ENCODE assay signal across 30 mouse cellular contexts in the genomic region with DNA sequence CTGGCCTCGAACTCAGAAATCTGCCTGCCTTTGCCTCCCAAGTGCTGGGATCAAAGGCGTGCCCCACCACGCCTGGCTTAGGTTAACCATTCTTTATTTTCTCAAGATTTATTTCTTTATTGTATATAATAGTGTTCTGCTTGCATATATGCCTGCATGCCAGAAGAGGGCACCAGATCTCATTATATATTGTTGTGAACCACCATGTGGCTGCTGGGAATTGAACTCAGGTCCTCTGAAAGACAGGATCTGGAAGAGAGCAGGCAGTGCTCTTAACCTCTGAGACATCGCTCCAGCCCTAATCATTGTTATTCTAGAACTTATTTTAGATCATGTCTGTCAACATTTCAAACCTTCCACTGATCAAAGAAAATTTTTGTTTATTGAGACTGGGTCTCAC. TPM values are rescaled to one million over a fixed set of nuclear protein-coding genes. Genes with fewer than 3 reads are reported as not detected.
A peak's percentile ranks its signal among the peaks of the same experiment; 100 is the strongest.
DNase-seq lines count a peak whose midpoint lies in the region; ATAC-seq and TF ChIP-seq lines count a peak whose summit lies in the region.
"Had no signal": no experiment of that assay in that cellular context is flagged by ENCODE, and none has a peak within 500 bp of the region (broad histone marks: within the 10 kb centered on the region; RNA-seq: fewer than 3 reads in every experiment).

No protein-coding gene starts in this region.

- TF ChIP-seq CTCF in hindbrain, postnatal 0 days (IDR thresholded peaks at IDR 0.05; ENCODE audit: low read depth), result 0 out of 2 replicates have a peak, but pooled peaks have one; percentile 12
- peak; percentile 51 to 70 (median 60) for TF ChIP-seq CTCF in MEL (IDR thresholded peaks at IDR 0.05 in 2 of 3, conservative IDR thresholded peaks at IDR 0.05 in 1 of 3; ENCODE audit: control insufficient read depth in 1 of 3, insufficient read depth in 1 of 3, low read depth in 2 of 3, low read length in 3 of 3, poor library complexity in 1 of 3, severe bottlenecking in 1 of 3)

- H3K9ac ChIP-seq in hindbrain, postnatal 0 days (replicated peaks; ENCODE audit: low read length), result no peak overlapping the region
- H3K9ac ChIP-seq in hindbrain, embryonic 11.5 days (ENCODE audit: low read depth, low read length), result no peak overlapping the region
- H3K9ac ChIP-seq in liver, embryonic 15.5 days, result no peak overlapping the region
- H3K9ac ChIP-seq in MEL (ENCODE audit: control insufficient read depth, low read depth, low read length, poor library complexity, severe bottlenecking), result no peak overlapping the region
- H3K9ac ChIP-seq: forebrain, postnatal 0 days; limb, embryonic 15.5 days; liver, embryonic 14.5 days had no signal

- TF ChIP-seq RAD21 in MEL (IDR thresholded peaks at IDR 0.05; ENCODE audit: low read depth, low read length), result peak; percentile 59

- no peak for TF ChIP-seq POLR2A in MEL (IDR thresholded peaks at IDR 0.05; ENCODE audit: control insufficient read depth in 1 of 2, insufficient read depth in 1 of 2, low read depth in 1 of 2, low read length in 2 of 2, poor library complexity in 1 of 2)

- H3K4me1 ChIP-seq in hindbrain, postnatal 0 days (ENCODE audit: insufficient read depth, low read length), result peaks cover 7% of the 10 kb centered on the region; the same call in 1 of the 2 replicates
- H3K4me1 ChIP-seq in hindbrain, embryonic 11.5 days (replicated peaks; ENCODE audit: control insufficient read depth, insufficient read depth, low read length), result peaks cover 5% of the 10 kb centered on the region
- H3K4me1 ChIP-seq in liver, embryonic 15.5 days (replicated peaks), result peaks cover 68% of the 10 kb centered on the region
- H3K4me1 ChIP-seq in MEL (ENCODE audit: control insufficient read depth in 1 of 2, insufficient read depth in 2 of 2, low read length in 2 of 2), result peaks cover 18 to 26% of the 10 kb centered on the region in 2 experiments

- WGBS in hindbrain, postnatal 0 days, result 90% methylated on average over 4 of the region's 4 CpGs
- 93% methylated on average over 4 of the region's 4 CpGs for WGBS in hindbrain, embryonic 11.5 days
- 91% methylated on average over 4 of the region's 4 CpGs for WGBS in liver, embryonic 15.5 days (ENCODE audit: insufficient replicate concordance)

- no peak overlapping the region for H3K4me2 ChIP-seq in hindbrain, postnatal 0 days (ENCODE audit: low read depth, low read length)
- no peak overlapping the region for H3K4me2 ChIP-seq in hindbrain, embryonic 11.5 days (replicated peaks; ENCODE audit: low read depth, low read length)
- H3K4me2 ChIP-seq in liver, embryonic 15.5 days, result no peak overlapping the region

- DNase-seq in hindbrain, postnatal 0 days (ENCODE audit: low spot score), result no peak
- no peak for DNase-seq in hindbrain, embryonic 11.5 days (ENCODE audit: low spot score)
- no peak for DNase-seq in liver
- peak; percentile 76 for DNase-seq in MEL (ENCODE audit: low read depth, low spot score)
- peak; percentile 41 for DNase-seq in induced T-regulatory cell, adult 2 months (ENCODE audit: low read depth)
- no peak for DNase-seq in cerebellum, adult 9-11 months
- DNase-seq: adrenal gland, postnatal 36 days; cerebellum, adult 18-20 months; cerebellum, postnatal 14 days; forebrain, postnatal 0 days; gastrocnemius, postnatal 25 days; heart, adult 11 months; heart, postnatal 4 days; kidney, adult 8-10 months; kidney, postnatal 14 days; left cerebral cortex, postnatal 4 days; lung, postnatal 36 days; right cerebral cortex, postnatal 4 days; thymus, postnatal 14 days had no signal

- H3K9me3 ChIP-seq in hindbrain, postnatal 0 days (ENCODE audit: low read length), result no peaks in the 10 kb centered on the region
- no peaks in the 10 kb centered on the region for H3K9me3 ChIP-seq in hindbrain, embryonic 11.5 days (ENCODE audit: control insufficient read depth, low read length)
- no peaks in the 10 kb centered on the region for H3K9me3 ChIP-seq in liver, embryonic 15.5 days (replicated peaks)
- no peaks in the 10 kb centered on the region for H3K9me3 ChIP-seq in MEL (replicated peaks; ENCODE audit: insufficient read depth, low read length)
- H3K9me3 ChIP-seq: G1E; limb, embryonic 15.5 days; lung, embryonic 15.5 days; midbrain, embryonic 12.5 days; neural tube, embryonic 13.5 days had no signal

- no peak overlapping the region for H3K27ac ChIP-seq in hindbrain, postnatal 0 days
- H3K27ac ChIP-seq in hindbrain, embryonic 11.5 days (ENCODE audit: low read depth, low read length), result no peak overlapping the region
- 0 out of 2 replicates have a peak overlapping the region, but pooled peaks have one; percentile 5 for H3K27ac ChIP-seq in liver, embryonic 15.5 days (replicated peaks)
- no peak overlapping the region for H3K27ac ChIP-seq in MEL (ENCODE audit: control insufficient read depth, low read depth, low read length)
- H3K27ac ChIP-seq: hindbrain, embryonic 14.5 days; limb, embryonic 15.5 days; liver, embryonic 14.5 days; lung, embryonic 15.5 days had no signal

- no peak for ATAC-seq in hindbrain, postnatal 0 days
- no peak for ATAC-seq in hindbrain, embryonic 11.5 days (ENCODE audit: low FRiP score)
- no peak for ATAC-seq in liver, embryonic 15.5 days (ENCODE audit: insufficient read depth)

- peaks cover 22% of the 10 kb centered on the region for H3K79me2 ChIP-seq in MEL (ENCODE audit: control insufficient read depth, insufficient read depth, low read length, poor library complexity)

- H3K36me3 ChIP-seq in hindbrain, postnatal 0 days (ENCODE audit: insufficient read depth, low read length), result no peaks in the 10 kb centered on the region
- H3K36me3 ChIP-seq in hindbrain, embryonic 11.5 days (ENCODE audit: control insufficient read depth, insufficient read depth, low read length), result no peaks in the 10 kb centered on the region
- H3K36me3 ChIP-seq in liver, embryonic 15.5 days (replicated peaks), result no peaks in the 10 kb centered on the region
- H3K36me3 ChIP-seq in MEL (ENCODE audit: control insufficient read depth in 1 of 2, insufficient read depth in 2 of 2, low read length in 2 of 2), result peaks cover 0 to 22% of the 10 kb centered on the region in 2 experiments; a peak in 2 of 4 replicates
- H3K36me3 ChIP-seq: limb, embryonic 15.5 days; lung, embryonic 15.5 days; neural tube, embryonic 13.5 days had no signal

- H3K27me3 ChIP-seq in hindbrain, postnatal 0 days (ENCODE audit: insufficient read depth, low read length), result no peaks in the 10 kb centered on the region
- H3K27me3 ChIP-seq in hindbrain, embryonic 11.5 days (ENCODE audit: control insufficient read depth, insufficient read depth, low read length), result no peaks in the 10 kb centered on the region
- H3K27me3 ChIP-seq in liver, embryonic 15.5 days, result no peaks in the 10 kb centered on the region
- no peaks in the 10 kb centered on the region for H3K27me3 ChIP-seq in MEL (ENCODE audit: control insufficient read depth in 1 of 2, insufficient read depth in 2 of 2, low read length in 2 of 2)
- H3K27me3 ChIP-seq: CH12.LX; limb, embryonic 15.5 days; lung, embryonic 15.5 days; midbrain, embryonic 12.5 days; neural tube, embryonic 13.5 days had no signal

- no peak overlapping the region for H3K4me3 ChIP-seq in hindbrain, postnatal 0 days (ENCODE audit: low read length)
- no peak overlapping the region for H3K4me3 ChIP-seq in hindbrain, embryonic 11.5 days (ENCODE audit: low read depth, low read length)
- H3K4me3 ChIP-seq in liver, embryonic 15.5 days (replicated peaks), result no peak overlapping the region
- H3K4me3 ChIP-seq in MEL (ENCODE audit: control insufficient read depth in 1 of 2, insufficient read depth in 1 of 2, low read depth in 2 of 2, low read length in 2 of 2), result no peak overlapping the region

- 0 out of 4 replicates have a peak, but pooled peaks of 1 of the 2 experiments have one; percentile 13 for TF ChIP-seq EP300 in MEL (IDR thresholded peaks at IDR 0.05; ENCODE audit: low read depth in 1 of 2, low read length in 2 of 2)

RNA-seq across cellular contexts. Expression of a gene that starts 1.0 kb away (rescaled TPM):
- total RNA-seq in hindbrain, postnatal 0 days (2014; rRNA removed), result 58.5 and 68.0 TPM in 2 replicates
- 52.6 and 58.8 TPM in 2 replicates for polyA plus RNA-seq in hindbrain, postnatal 0 days (2015; fragmentation: Nextera tagmentation; extraction: Ambion mirVana)
- polyA plus RNA-seq in hindbrain, embryonic 11.5 days (2014; fragmentation: Nextera tagmentation; extraction: Ambion mirVana), result 60.4 and 66.4 TPM in 2 replicates
- polyA plus RNA-seq in liver, embryonic 15.5 days (2015; fragmentation: Nextera tagmentation; extraction: Ambion mirVana), result 16.7 and 17.6 TPM in 2 replicates
- total RNA-seq in MEL (2012; rRNA removed), result 27.3 and 30.7 TPM in 2 replicates
- polyA plus RNA-seq in MEL (2012; ENCODE audit: insufficient read depth in 1 of 2, insufficient read length in 2 of 2, low read depth in 1 of 2, low replicate concordance in 2 of 2, missing spikeins in 1 of 2), result 100 to 1,000 TPM in 1 of 2 experiments, not detected in 1; 121 TPM

RNA-seq across cellular contexts. Expression of a gene that starts 7.4 kb away (rescaled TPM):
- total RNA-seq in hindbrain, postnatal 0 days (2014; rRNA removed), result 2.5 and 7.0 TPM in 2 replicates
- polyA plus RNA-seq in hindbrain, postnatal 0 days (2015; fragmentation: Nextera tagmentation; extraction: Ambion mirVana), result 3.8 and 3.9 TPM in 2 replicates
- polyA plus RNA-seq in hindbrain, embryonic 11.5 days (2014; fragmentation: Nextera tagmentation; extraction: Ambion mirVana), result 3.4 and 5.0 TPM in 2 replicates
- polyA plus RNA-seq in liver, embryonic 15.5 days (2015; fragmentation: Nextera tagmentation; extraction: Ambion mirVana), result 0.28 and 0.68 TPM in 2 replicates
- total RNA-seq in MEL (2012; rRNA removed), result 0.52 and 0.73 TPM in 2 replicates
- polyA plus RNA-seq in MEL (2012; ENCODE audit: insufficient read depth in 1 of 2, insufficient read length in 2 of 2, low read depth in 1 of 2, low replicate concordance in 2 of 2, missing spikeins in 1 of 2), result 1 to 10 TPM in 1 of 2 experiments, not detected in 1; 1.0 TPM
- total RNA-seq: adrenal gland, adult 18-20 months; adrenal gland, postnatal 36 days; gastrocnemius, postnatal 25 days; heart, postnatal 4 days had no signal
- polyA plus RNA-seq: erythroblast, embryonic 14.5 days; G1E had no signal

RNA-seq across cellular contexts. Expression of a gene that starts 28.3 kb away (rescaled TPM):
- 115 and 123 TPM in 2 replicates for total RNA-seq in hindbrain, postnatal 0 days (2014; rRNA removed)
- polyA plus RNA-seq in hindbrain, postnatal 0 days (2015; fragmentation: Nextera tagmentation; extraction: Ambion mirVana), result 134 and 142 TPM in 2 replicates
- 80.3 and 83.2 TPM in 2 replicates for polyA plus RNA-seq in hindbrain, embryonic 11.5 days (2014; fragmentation: Nextera tagmentation; extraction: Ambion mirVana)
- polyA plus RNA-seq in liver, embryonic 15.5 days (2015; fragmentation: Nextera tagmentation; extraction: Ambion mirVana), result 129 and 144 TPM in 2 replicates
- 40.1 and 55.2 TPM in 2 replicates for total RNA-seq in MEL (2012; rRNA removed)
- 10 to 100 TPM in 1 of 2 experiments, not detected in 1; 67.9 TPM for polyA plus RNA-seq in MEL (2012; ENCODE audit: insufficient read depth in 1 of 2, insufficient read length in 2 of 2, low read depth in 1 of 2, low replicate concordance in 2 of 2, missing spikeins in 1 of 2)

RNA-seq across cellular contexts. Expression of a gene that starts 31.7 kb away (rescaled TPM):
- 14.8 and 15.3 TPM in 2 replicates for total RNA-seq in hindbrain, postnatal 0 days (2014; rRNA removed)
- 10.9 and 11.8 TPM in 2 replicates for polyA plus RNA-seq in hindbrain, postnatal 0 days (2015; fragmentation: Nextera tagmentation; extraction: Ambion mirVana)
- 13.5 and 15.9 TPM in 2 replicates for polyA plus RNA-seq in hindbrain, embryonic 11.5 days (2014; fragmentation: Nextera tagmentation; extraction: Ambion mirVana)
- polyA plus RNA-seq in liver, embryonic 15.5 days (2015; fragmentation: Nextera tagmentation; extraction: Ambion mirVana), result 6.0 and 6.7 TPM in 2 replicates
- 175 and 199 TPM in 2 replicates for total RNA-seq in MEL (2012; rRNA removed)
- 100 to 1,000 TPM in 1 of 2 experiments, 10 to 100 TPM in 1; 76.1 to 233 TPM for polyA plus RNA-seq in MEL (2012; ENCODE audit: insufficient read depth in 1 of 2, insufficient read length in 2 of 2, low read depth in 1 of 2, low replicate concordance in 2 of 2, missing spikeins in 1 of 2)

RNA-seq across cellular contexts. Expression of a gene that starts 48.2 kb away (rescaled TPM):
- 89.5 and 108 TPM in 2 replicates for total RNA-seq in hindbrain, postnatal 0 days (2014; rRNA removed)
- polyA plus RNA-seq in hindbrain, postnatal 0 days (2015; fragmentation: Nextera tagmentation; extraction: Ambion mirVana), result 174 and 184 TPM in 2 replicates
- 232 and 254 TPM in 2 replicates for polyA plus RNA-seq in hindbrain, embryonic 11.5 days (2014; fragmentation: Nextera tagmentation; extraction: Ambion mirVana)
- 38.8 and 42.2 TPM in 2 replicates for polyA plus RNA-seq in liver, embryonic 15.5 days (2015; fragmentation: Nextera tagmentation; extraction: Ambion mirVana)
- total RNA-seq in MEL (2012; rRNA removed), result 210 and 235 TPM in 2 replicates
- polyA plus RNA-seq in MEL (2012; ENCODE audit: insufficient read depth in 1 of 2, insufficient read length in 2 of 2, low read depth in 1 of 2, low replicate concordance in 2 of 2, missing spikeins in 1 of 2), result 100 to 1,000 TPM in 1 of 2 experiments, 10 to 100 TPM in 1; 67.4 to 519 TPM

Comparison
In these comparisons a context has a peak if more than half of its experiments do, and no peak if none do; other contexts are left out.
1. DNase-seq: peak in MEL (single experiment) and induced T-regulatory cell, adult 2 months (single experiment); none in hindbrain, postnatal 0 days (single experiment), hindbrain, embryonic 11.5 days (single experiment), liver (single experiment) and cerebellum, adult 9-11 months (single experiment).